Mouse (Mus musculus) heart, adult 2 months (tissue): Measurements from ENCODE around the gene Cbx2.

Experiments used
- CTCF ChIP-seq: fragments of 200-600 bp; IDR thresholded peaks from 2 replicates; pipeline ENCODE4 v1.8.1; 2022; ENCODE audit warnings: antibody characterized with exemption, mild to moderate bottlenecking, moderate library complexity
- EP300 ChIP-seq: fragments of 200-500 bp; IDR thresholded peaks from 2 replicates; pipeline ENCODE4 v1.6.1; 2011; ENCODE audit warnings: low read depth, low read length, control low read depth; ENCODE audit not compliant: insufficient read depth
- POLR2A ChIP-seq: fragments of 200-500 bp; IDR thresholded peaks from 2 replicates; pipeline ENCODE4 v1.6.1; 2011; ENCODE audit warnings: mild to moderate bottlenecking, low read depth, low read length, control low read depth; ENCODE audit not compliant: insufficient read depth

DNA sequence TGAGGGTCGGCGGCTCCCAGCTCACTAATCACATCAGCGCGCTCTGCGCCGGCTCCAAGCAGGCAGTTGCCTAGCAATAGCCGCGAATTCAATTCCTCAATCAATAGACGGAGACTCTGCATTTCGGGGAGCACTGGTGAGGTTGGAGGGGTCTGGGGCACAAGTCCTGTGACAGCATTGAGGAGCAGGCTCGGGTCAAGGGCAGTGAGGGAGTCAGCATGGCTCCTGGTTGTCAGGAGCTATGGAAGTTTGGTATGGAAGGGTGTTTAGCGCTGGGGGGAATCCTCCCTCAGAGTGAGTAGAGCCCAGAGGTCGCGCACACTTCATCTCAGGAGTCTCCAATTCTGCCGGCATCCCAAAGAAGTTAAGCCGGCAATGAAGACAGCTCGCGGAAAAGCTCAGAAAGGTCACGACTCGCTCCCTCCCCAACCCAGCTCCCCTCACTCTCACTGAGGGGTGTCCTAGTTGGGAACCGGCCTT is 13.0 kb downstream of the Cbx2 start:
- TF ChIP-seq EP300 (no peak), CTCF (no peak), POLR2A (no peak)
